Mouse (Mus musculus): ENCODE measurements at regions not wholly inside any gene's neighbourhood (a gene's known extent, or its start where the extent isn't known, plus 50 kb on each side); places are given as distances from the start of the nearest gene placed in this dataset.
A peak's percentile ranks its signal among the peaks of the same experiment; 100 is the strongest.

GRCm38 (mm10) chr1:128854649-128855048, 262.6 kb upstream of the Cxcr4 start:
- 81% methylated on average over 9 of the region's 9 CpGs for WGBS
- no peak overlapping the region for H3K27ac ChIP-seq
- no peaks in the 10 kb centered on the region for H3K27me3 ChIP-seq
- no peak overlapping the region for H3K4me2 ChIP-seq (replicated peaks)
- no peaks in the 10 kb centered on the region for H3K36me3 ChIP-seq
- H3K9me3 ChIP-seq: no peaks in the 10 kb centered on the region
- no peak overlapping the region for H3K9ac ChIP-seq
- no peak for ATAC-seq (ENCODE audit: low FRiP score, low read depth)
- H3K4me3 ChIP-seq: no peak overlapping the region
- H3K4me1 ChIP-seq: no peaks in the 10 kb centered on the region

GRCm38 (mm10) chr1:128853286-128853685, 261.2 kb upstream of the Cxcr4 start:
- no peaks in the 10 kb centered on the region for H3K4me1 ChIP-seq
- 82% methylated on average over 10 of the region's 10 CpGs for WGBS

GRCm38 (mm10) chr1:128837361-128837760, 245.3 kb upstream of the Cxcr4 start:
- no peak overlapping the region for H3K4me3 ChIP-seq
- H3K9ac ChIP-seq: no peak overlapping the region
- H3K9me3 ChIP-seq: no peaks in the 10 kb centered on the region
- no peak overlapping the region for H3K4me2 ChIP-seq (replicated peaks)
- no peaks in the 10 kb centered on the region for H3K36me3 ChIP-seq
- H3K27ac ChIP-seq: no peak overlapping the region
- peaks cover under 1% of the 10 kb centered on the region; the same call in 1 of the 2 replicates for H3K4me1 ChIP-seq
- no peak for ATAC-seq (ENCODE audit: low FRiP score, low read depth)
- H3K27me3 ChIP-seq: no peaks in the 10 kb centered on the region
- 64% methylated on average over 4 of the region's 4 CpGs for WGBS

More at GRCm38 (mm10) chr1:128853286-128853685, 261.2 kb upstream of the Cxcr4 start:
- H3K9ac ChIP-seq: no peak overlapping the region
- H3K9me3 ChIP-seq: no peaks in the 10 kb centered on the region
- no peaks in the 10 kb centered on the region for H3K36me3 ChIP-seq
- H3K27me3 ChIP-seq: no peaks in the 10 kb centered on the region
- no peak overlapping the region for H3K4me2 ChIP-seq (replicated peaks)
- H3K27ac ChIP-seq: no peak overlapping the region
- H3K4me3 ChIP-seq: no peak overlapping the region
- no peak for ATAC-seq (ENCODE audit: low FRiP score, low read depth)

GRCm38 (mm10) chr1:128835510-128835909, 243.4 kb upstream of the Cxcr4 start:
- 83% methylated on average over 8 of the region's 8 CpGs for WGBS
- Histone ChIP-seq H3K27me3 (no peaks in the 10 kb centered on the region; the same call in 1 of the 2 replicates), H3K4me1 (peaks cover 7% of the 10 kb centered on the region; the same call in 1 of the 2 replicates), H3K27ac (no peak overlapping the region), H3K4me3 (no peak overlapping the region), H3K9ac (no peak overlapping the region), H3K36me3 (no peaks in the 10 kb centered on the region), H3K4me2 (replicated peaks) (no peak overlapping the region), H3K9me3 (no peaks in the 10 kb centered on the region)
- ATAC-seq (ENCODE audit: low FRiP score, low read depth): no peak

- Histone ChIP-seq H3K4me2 (replicated peaks) (no peak overlapping the region), H3K27ac (no peak overlapping the region), H3K36me3 (no peaks in the 10 kb centered on the region), H3K27me3 (no peaks in the 10 kb centered on the region; the same call in 1 of the 2 replicates), H3K9ac (no peak overlapping the region), H3K4me1 (peaks cover 7% of the 10 kb centered on the region; the same call in 1 of the 2 replicates), H3K9me3 (no peaks in the 10 kb centered on the region), H3K4me3 (no peak overlapping the region)
- WGBS: 50% methylated on average over 11 of the region's 11 CpGs
- no peak for ATAC-seq (ENCODE audit: low FRiP score, low read depth)
These were observed 241.1 kb upstream of the Cxcr4 start for GRCm38 (mm10) chr1:128833096-128833715.

GRCm38 (mm10) chr1:128832201-128832883, 240.2 kb upstream of the Cxcr4 start:
- Histone ChIP-seq H3K27ac (no peak overlapping the region), H3K9ac (peak overlapping the region; percentile 53; the same call in 1 of the 2 replicates), H3K36me3 (no peaks in the 10 kb centered on the region), H3K4me2 (replicated peaks) (peak overlapping the region; percentile 61), H3K27me3 (no peaks in the 10 kb centered on the region; the same call in 1 of the 2 replicates), H3K4me3 (peak overlapping the region; percentile 33), H3K4me1 (peaks cover 7% of the 10 kb centered on the region; the same call in 1 of the 2 replicates), H3K9me3 (no peaks in the 10 kb centered on the region)
- no peak for ATAC-seq (ENCODE audit: low FRiP score, low read depth)
- WGBS: 35% methylated on average over 18 of the region's 18 CpGs

GRCm38 (mm10) chr1:128830671-128831240, 238.7 kb upstream of the Cxcr4 start:
- no peak overlapping the region for H3K4me3 ChIP-seq
- H3K27ac ChIP-seq: no peak overlapping the region
- H3K4me2 ChIP-seq (replicated peaks): no peak overlapping the region
- H3K9me3 ChIP-seq: no peaks in the 10 kb centered on the region
- H3K9ac ChIP-seq: no peak overlapping the region
- no peaks in the 10 kb centered on the region for H3K36me3 ChIP-seq
- H3K4me1 ChIP-seq: peaks cover 7% of the 10 kb centered on the region; the same call in 1 of the 2 replicates
- no peak for ATAC-seq (ENCODE audit: low FRiP score, low read depth)
- WGBS: 87% methylated on average over 8 of the region's 8 CpGs
- no peaks in the 10 kb centered on the region; the same call in 1 of the 2 replicates for H3K27me3 ChIP-seq

- H3K9me3 ChIP-seq: no peaks in the 10 kb centered on the region
- H3K4me3 ChIP-seq: no peak overlapping the region
- H3K4me2 ChIP-seq (replicated peaks): no peak overlapping the region
- H3K4me1 ChIP-seq: peaks cover 7% of the 10 kb centered on the region; the same call in 1 of the 2 replicates
- 24% methylated on average over 2 of the region's 2 CpGs for WGBS
- no peak overlapping the region for H3K27ac ChIP-seq
- no peak overlapping the region for H3K9ac ChIP-seq
- ATAC-seq (ENCODE audit: low FRiP score, low read depth): no peak
- no peaks in the 10 kb centered on the region for H3K36me3 ChIP-seq
- no peaks in the 10 kb centered on the region; the same call in 1 of the 2 replicates for H3K27me3 ChIP-seq
These were observed 237.4 kb upstream of the Cxcr4 start for GRCm38 (mm10) chr1:128829536-128829935.

GRCm38 (mm10) chr1:128826419-128826818, 234.3 kb upstream of the Cxcr4 start:
- ATAC-seq (ENCODE audit: low FRiP score, low read depth): no peak
- Histone ChIP-seq H3K27ac (no peak overlapping the region), H3K36me3 (no peaks in the 10 kb centered on the region), H3K4me1 (no peaks in the 10 kb centered on the region), H3K4me3 (no peak overlapping the region), H3K27me3 (no peaks in the 10 kb centered on the region), H3K4me2 (replicated peaks) (no peak overlapping the region), H3K9me3 (no peaks in the 10 kb centered on the region), H3K9ac (no peak overlapping the region)
- WGBS: 80% methylated on average over 11 of the region's 11 CpGs

GRCm38 (mm10) chr1:128824916-128825683, 233.0 kb upstream of the Cxcr4 start:
- H3K9ac ChIP-seq: peak overlapping the region; percentile 43; the same call in 1 of the 2 replicates
- no peak for ATAC-seq (ENCODE audit: low FRiP score, low read depth)
- no peaks in the 10 kb centered on the region for H3K36me3 ChIP-seq
- WGBS: 68% methylated on average over 11 of the region's 11 CpGs
- no peak overlapping the region for H3K4me2 ChIP-seq (replicated peaks)
- no peaks in the 10 kb centered on the region for H3K27me3 ChIP-seq
- no peak overlapping the region for H3K4me3 ChIP-seq
- H3K9me3 ChIP-seq: peaks cover 6% of the 10 kb centered on the region
- no peaks in the 10 kb centered on the region for H3K4me1 ChIP-seq
- H3K27ac ChIP-seq: no peak overlapping the region

GRCm38 (mm10) chr1:128824235-128824634, 232.1 kb upstream of the Cxcr4 start:
- H3K27me3 ChIP-seq: no peaks in the 10 kb centered on the region
- H3K9ac ChIP-seq: no peak overlapping the region
- no peaks in the 10 kb centered on the region for H3K36me3 ChIP-seq
- no peak overlapping the region for H3K4me3 ChIP-seq
- peaks cover 6% of the 10 kb centered on the region for H3K9me3 ChIP-seq
- ATAC-seq (ENCODE audit: low FRiP score, low read depth): peak; percentile 76
- no peaks in the 10 kb centered on the region for H3K4me1 ChIP-seq
- no peak overlapping the region for H3K4me2 ChIP-seq (replicated peaks)
- WGBS: 12% methylated on average over 8 of the region's 8 CpGs
- H3K27ac ChIP-seq: no peak overlapping the region

- Histone ChIP-seq H3K4me1 (no peaks in the 10 kb centered on the region), H3K9ac (no peak overlapping the region), H3K27ac (no peak overlapping the region), H3K4me2 (replicated peaks) (no peak overlapping the region), H3K36me3 (no peaks in the 10 kb centered on the region), H3K27me3 (no peaks in the 10 kb centered on the region), H3K4me3 (no peak overlapping the region), H3K9me3 (peaks cover 6% of the 10 kb centered on the region)
- ATAC-seq (ENCODE audit: low FRiP score, low read depth): no peak
- WGBS: 24% methylated on average over 6 of the region's 6 CpGs
These were observed 229.9 kb upstream of the Cxcr4 start for GRCm38 (mm10) chr1:128821991-128822390.
